Mouse (Mus musculus) cerebellum, postnatal 4 days (tissue): ENCODE results near the gene Zscan26.
"Not testable (repeated sequence)": the region's sequence is repeated elsewhere in the genome, so short reads cannot be mapped to it uniquely, and the experiment has no call there.

Experiments
- DNase-seq, 2 experiments: peaks; one replicate each; pipeline ENCODE4 v3.0.0; 2022; ENCODE audit warnings: low spot score in 2 of 2, mixed read lengths in 1 of 2

Gene Zscan26

DNA sequence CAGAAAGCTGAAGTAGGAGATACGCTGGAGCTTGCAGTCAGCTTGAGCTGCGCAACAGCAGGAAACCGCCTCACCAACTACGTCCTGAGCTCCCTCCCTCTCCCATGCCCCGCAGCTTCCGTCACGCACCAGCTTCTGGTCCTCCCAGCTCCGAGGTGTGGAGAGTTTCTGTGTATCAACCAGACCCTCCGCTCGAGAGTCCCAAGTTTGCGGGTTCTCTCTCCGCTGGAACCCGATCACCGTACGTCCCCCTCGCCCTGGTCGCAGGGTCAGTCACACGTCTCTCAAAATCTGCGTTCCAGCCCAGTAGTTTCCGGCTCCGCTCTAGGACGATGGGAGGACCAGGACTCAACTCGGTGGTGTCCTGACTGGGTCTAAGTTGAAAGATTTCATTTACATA, at the start of gene Zscan26:
TSS of gene Zscan26 (minus strand) at position 282 of the 400 bp plus-strand sequence.
- DNase-seq: peak; percentile 43 to 64

DNA sequence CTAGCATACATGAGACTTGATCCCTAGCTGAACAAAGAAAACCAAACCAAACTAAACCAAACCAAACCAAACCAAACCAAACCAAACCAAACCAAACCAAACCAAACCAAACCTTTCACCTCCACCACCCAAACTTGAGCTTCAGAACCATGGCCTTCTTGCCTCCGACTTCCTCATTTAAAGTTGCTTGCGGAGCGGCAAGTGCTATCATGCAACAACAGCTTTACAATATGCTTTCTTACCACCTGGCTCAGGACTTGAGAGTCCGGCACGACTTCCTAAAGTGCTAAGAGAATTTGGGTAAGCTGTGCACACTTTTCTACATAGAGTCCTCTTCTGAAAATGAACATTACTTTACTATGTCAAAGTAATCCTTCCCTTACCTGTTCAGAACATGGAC, 48.8 kb upstream of the Zscan26 start:
- no peak for DNase-seq

DNA sequence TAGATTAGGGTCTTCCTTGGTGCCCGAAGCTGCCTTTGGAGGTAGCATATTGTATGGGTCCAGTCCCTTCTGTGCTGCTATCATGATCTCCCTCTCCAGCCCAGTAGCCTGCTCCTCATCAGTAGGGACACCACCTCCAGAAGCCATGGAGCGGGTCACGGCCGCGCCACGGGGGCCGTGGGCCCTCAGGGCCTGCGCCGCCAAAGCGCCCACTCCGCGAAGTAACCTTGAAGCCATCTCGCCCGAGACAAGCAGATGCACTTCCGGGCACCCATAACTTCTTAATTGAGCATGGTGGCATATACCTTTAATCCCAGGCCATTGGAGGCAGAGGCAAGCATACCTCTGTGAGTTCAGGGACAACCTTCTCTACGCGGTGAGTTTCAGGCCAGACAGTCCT, 47.7 kb upstream of the Zscan26 start, which contains the start of gene Gm11273:
TSS of gene Gm11273 (minus strand) at position 237 of the 400 bp plus-strand sequence.
- not testable (repeated sequence) for DNase-seq

DNA sequence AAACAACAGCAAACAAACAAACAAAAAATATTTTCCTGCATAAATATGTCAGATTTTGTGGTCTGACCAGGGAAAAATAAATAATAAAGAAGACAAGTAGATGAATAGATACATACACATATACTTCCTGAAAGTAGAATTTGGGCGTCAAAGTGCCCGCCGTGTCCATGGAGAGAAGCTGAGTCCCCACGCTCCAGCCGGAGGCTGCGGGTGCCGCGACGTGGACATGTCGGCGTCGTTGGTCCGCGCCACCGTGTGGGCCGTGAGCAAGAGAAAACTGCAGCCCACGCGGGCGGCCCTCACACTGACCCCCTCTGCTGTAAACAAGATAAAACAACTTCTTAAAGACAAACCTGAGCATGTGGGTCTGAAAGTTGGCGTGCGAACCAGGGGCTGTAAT, 41.5 kb upstream of the Zscan26 start, which contains the start of gene AK157302:
TSS of gene AK157302 (plus strand) at position 144 of the 400 bp plus-strand sequence.
- DNase-seq: no peak

DNA sequence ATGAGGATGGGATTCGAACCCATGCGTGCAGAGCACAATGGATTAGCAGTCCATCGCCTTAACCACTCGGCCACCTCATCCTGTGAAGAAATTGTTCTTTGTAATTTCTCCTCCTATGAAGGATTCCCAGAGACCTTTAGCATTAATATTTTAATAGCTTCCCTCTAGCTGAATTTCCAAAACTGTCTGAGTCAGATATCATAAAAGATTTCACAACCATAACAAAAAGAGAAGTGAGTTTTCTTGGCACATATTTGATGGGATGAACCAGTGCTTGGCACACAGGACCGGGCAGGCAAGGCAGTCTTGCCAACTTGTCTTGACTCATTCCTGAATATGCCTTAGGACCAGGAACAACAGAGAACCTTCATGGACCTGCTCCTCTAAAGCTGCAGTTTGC, 39.3 kb upstream of the Zscan26 start:
- DNase-seq: no peak

DNA sequence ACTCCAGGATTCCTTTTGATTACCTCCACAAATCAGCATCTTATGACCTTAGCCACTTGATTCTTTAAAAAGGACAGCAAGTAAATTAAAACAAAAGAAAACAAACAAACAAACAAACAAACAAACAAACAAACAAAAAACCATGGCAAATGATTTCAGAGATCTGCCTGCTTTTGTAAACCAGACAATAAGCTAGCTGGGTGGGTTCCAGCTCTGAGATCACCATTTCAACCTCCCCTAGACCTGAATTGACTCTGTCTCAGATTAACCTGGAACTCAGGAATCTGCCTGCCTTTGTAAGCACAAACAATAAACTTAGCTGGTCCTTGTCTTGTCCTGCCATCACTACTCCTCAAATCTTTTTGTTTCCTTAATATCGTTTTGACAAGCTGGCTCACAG, 33.4 kb upstream of the Zscan26 start:
- no peak for DNase-seq

DNA sequence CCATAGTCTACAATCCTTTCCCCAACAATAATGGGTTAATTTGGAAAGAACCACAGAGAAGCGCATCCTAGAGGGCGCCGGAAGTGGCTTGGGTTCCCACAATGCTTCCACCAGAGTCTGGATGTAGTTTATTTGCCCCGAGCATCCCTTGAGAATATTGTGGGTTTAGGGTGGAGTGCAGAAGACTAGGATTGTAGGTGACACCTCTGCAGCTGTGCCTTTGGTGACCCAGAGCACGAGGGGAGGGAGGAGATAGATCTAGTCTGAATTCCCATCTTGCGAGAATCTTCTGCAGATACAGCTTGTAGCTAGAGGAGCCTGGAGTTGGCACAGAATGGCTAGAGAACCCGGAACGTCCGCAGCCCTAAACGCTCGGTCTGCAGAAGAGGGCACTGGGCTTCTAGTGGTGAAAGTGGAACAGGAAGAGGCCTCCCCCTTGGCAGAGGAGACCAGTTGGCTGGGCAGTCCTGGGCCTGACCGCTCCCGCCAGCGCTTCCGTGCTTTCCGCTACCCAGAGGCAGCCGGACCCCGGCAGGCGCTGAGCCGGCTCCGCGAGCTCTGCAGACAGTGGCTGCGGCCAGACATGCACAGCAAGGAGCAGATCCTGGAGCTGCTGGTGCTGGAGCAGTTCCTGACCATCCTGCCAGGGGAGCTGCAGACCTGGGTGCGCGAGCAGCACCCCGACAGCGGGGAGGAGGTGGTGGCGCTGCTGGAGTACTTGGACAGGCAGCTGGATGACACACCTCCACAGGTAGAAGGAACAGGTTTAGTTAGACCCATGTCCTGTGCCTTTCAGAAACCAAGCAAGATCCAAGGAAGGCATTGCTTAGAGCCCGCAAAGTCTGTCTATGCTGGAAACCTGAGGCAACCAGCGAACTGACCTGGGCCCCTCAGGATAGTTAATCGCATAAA, 25.5 kb upstream of the Zscan26 start, which contains the start of the genes Zkscan4 and Gm10065:
TSS of gene Zkscan4 (plus strand) at position 149 of the 912 bp plus-strand sequence.
TSS of gene Gm10065 (minus strand) at position 683 of the 912 bp plus-strand sequence.
- DNase-seq: peak; percentile 23 to 64

DNA sequence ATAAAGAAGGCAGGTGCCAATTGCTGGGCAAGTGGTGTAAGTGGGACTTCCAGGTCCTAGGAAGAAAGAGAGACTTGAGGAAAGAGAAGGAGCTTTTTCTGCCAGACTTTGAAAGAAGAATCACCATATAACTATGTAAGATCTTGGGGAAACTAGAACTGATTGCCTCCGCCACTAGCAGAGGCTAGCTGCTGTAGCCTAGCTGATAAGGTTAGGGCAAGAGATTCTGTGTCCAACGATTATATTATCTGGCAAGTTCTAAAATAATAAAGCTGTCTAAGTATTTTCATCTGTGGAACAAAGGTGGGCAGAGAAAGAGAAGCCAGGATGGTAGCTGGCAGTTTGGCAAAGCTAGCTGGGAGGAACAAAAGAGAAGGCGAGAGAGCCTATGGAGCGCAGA, 18.9 kb upstream of the Zscan26 start:
- DNase-seq: no peak

DNA sequence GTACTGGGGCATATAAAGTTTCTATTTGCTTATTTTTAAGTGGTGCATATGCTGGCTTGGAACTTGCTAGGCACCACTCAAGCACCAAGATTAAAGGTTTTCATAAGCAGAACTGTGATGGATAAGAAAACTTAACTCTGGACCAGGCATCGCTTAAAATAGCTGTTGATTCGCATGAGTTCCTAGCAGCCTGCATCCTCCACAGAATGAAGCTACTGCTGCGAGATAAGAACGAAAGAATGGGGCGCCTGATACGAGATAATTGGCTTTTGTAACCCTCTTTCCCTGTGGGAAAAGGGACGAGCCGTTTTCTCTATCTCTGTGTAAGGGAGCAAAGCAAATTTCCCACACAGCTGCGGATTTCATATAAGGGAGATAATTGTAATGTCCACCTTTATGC, 15.6 kb upstream of the Zscan26 start:
- DNase-seq: no peak

DNA sequence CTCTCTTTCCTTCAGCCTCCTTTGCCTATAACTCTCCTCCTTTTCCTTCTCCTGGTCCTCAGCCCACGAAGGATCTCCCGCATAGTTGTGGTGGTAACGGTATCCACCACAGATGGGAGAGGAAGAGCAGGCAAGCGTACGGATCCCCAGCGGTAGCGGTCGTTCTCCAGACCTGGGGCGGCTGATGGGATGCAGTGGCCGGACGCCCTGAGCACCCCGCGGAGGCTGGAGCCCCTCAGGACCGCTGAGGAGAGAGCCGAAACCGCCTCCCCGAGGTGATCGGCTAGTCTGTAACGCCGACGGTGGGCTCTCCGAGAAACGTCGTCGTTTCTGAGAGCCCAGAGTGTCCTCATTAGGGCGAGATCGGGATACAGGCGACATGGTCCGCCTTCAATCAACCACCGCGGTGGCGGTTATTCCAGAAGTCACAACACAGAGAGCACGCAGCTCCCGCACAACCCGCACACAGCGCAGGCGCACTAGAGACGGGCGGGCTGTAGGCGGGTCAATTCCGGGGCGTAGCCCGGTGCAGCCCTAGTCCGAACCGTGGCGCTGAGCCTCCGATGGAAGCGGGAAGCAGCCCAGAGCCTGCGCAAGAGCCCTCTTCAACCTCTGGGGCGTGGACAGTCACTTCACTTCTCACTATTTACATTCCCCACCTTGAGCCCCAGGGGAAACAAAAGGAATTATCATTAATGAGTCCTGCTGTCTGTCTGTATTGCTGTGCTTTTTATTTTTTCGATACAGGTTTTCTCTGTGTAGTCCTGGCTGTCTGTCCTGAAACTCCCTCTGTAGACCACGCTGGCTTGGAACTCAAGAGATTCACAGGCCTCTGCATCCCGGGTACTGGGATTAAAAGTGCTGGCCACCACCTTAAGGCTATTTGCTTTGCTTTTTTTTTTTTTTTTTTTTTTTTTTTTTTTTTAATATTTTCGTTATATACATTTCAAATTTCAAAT, 14.8 kb upstream of the Zscan26 start, which contains the start of gene Nkapl:
TSS of gene Nkapl (minus strand) at position 449 of the 959 bp plus-strand sequence.
- peak; percentile 43 to 63 for DNase-seq

DNA sequence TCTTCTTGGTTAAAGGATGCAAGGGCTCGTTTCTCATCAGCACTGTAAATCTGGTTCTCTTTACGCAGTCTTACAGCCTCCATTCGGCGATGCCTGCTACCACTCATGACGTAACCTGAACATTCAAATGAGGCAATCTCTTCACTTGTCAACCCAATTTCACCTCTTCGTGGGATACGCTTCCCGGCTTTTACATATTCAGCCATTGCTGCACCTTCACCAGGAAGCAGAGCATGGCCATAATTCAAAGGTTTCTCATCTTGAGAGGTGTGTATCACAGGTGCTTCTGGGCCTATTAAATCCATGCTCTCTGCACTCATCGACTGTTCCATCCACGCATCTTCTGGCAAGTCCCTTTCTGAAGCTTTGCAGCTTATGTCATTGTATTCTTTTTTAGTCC, 13.8 kb upstream of the Zscan26 start:
- DNase-seq: no peak

DNA sequence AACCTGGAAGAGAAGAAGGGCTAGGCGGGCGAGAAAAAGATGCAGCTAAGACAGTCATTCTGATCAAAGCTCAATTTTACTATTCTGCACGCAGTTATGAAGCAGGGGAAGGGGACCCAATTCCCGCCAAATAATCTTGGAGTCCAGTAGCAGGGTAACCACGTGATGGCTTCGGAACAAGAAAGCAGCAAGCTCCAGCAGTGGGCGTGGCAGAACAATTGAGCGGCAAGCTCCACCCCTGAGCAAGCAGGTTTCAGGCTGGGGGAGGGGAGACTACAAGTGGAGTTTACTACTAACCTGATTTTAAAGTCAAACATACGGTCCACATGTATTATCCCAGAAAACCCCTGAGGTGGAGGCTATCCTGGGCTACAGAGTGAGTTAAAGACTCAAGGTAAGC, 9.0 kb upstream of the Zscan26 start:
- not testable (repeated sequence) for DNase-seq

DNA sequence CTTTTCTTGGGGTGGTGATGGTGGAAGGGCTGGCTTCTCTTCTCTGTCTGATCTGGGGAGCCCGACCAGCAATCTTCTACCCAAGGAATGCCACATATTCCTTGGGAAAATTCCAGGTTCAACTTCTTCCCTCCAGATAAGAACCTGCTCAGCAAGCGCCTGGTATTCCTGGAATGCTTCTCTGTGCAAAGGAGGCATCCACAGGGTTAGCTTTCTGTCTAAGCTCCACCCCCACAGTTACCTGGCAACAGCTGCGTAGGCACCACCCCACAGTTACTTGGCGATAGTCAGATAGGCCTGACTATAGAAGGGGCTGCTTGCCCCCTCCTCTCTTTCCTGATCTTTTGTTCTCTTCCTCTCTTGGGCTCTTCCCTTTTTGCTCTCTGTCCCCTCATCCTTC, 2.8 kb upstream of the Zscan26 start:
- DNase-seq: no peak

DNA sequence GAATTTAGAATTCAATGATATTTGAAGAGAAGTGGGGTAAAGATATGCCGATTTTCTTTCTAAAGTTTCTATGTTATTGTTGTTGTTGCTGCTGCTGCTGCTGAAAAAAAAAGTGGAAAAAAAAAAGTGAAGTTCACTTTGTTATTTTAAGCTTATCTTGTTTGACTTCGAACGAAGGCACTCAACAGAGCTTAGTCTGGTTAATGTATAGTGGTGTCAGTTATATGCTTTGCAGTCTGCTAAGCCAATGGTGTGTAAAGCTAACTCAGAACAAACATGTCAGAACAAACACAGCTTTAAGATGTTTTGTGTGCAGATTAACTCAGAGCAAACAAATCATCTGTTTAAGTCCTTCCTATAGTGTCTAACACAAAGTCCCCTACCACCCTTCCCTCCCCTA, 603 bp upstream of the Zscan26 start:
- no peak for DNase-seq

DNA sequence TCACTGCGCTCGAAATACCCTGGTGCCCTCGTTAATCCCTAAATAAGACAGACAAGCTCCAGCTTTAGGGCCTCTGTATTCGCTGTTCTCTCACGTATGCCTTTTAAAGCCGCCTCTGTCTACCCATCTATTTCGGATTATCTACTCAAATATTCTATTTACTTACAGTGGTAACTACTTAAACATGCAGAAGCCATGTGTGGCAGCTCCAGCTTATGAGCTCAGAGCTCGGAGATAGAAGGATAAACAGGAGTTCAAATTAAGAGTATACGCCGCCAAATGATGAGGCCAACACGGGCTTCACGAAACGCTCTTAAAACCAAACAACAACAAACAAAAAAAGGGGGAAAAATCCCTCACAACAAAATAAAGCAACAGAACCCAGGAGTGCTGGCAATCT, 488 bp downstream of the Zscan26 start:
- no peak for DNase-seq

DNA sequence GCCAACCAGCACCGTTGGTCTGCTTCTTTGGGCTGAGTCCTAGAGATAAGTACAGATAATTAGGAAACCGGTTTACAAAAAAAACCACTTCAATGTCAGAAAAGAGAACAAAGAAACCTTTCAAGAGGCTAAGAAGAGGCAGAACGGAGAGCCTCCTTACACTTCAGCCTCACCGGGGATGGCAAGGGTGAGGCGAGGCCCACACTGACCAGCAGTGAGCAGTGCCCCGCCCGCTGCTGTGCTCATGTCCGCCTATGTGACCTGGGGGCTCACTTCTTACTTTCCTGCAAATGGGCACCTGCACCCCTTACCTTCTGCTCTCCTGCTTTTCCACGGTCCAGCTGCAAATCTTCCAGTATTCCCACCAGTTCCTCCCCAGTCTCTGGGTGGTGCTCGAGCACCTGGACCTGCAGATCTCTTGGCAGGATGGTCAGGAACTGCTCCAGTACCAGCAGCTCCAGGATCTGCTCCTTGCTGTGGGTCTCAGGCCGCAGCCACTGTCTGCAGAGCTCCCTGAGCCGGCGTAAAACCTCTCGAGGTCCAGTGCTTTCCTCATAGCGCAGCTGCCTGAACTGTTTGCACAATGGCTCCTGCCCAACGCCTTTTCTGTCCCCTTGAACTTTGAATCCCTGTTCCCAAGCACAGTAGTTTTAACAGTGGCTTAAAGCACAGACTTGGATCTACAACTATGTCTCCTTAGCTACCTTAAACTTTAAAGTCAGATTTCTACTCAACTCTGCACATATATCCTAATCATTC, 5.5 kb downstream of the Zscan26 start:
- no peak for DNase-seq

DNA sequence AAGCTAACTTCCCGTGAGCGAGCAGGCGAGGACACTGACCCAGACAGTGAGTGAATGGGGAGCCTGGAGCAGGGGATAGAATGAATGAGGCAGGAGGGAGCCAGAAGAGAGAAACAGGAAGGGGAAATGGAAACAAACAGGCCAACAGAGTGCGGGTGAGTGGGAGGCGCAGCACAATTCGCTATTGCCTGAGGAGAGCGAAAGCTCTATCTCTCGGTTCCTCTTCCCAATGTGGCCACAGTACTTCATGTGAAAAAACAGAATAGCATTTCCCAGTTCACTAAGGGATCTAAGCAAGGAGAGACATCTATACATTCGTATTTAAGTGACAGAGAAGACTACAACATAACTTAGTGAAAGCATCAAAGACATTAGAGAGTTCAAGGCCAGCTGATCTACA, 6.7 kb downstream of the Zscan26 start:
- no peak for DNase-seq

DNA sequence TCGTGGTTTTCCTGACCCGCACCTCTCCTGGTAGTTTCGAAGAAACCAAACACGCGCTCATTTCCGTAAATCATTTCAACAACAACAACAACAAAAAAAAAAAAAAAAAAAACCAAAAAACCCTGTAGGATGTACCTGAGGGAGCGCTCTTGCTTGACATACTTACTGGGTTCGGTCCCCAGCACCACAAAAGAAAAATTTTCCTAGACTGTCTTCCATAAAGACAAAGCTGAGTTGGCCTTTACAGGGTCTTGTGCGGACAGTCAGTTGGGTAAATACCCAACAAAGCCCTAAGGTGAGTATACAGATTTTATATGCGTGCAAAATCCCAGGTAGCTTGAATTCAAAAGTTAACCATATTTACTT, 12.3 kb downstream of the Zscan26 start:
- no peak for DNase-seq

DNA sequence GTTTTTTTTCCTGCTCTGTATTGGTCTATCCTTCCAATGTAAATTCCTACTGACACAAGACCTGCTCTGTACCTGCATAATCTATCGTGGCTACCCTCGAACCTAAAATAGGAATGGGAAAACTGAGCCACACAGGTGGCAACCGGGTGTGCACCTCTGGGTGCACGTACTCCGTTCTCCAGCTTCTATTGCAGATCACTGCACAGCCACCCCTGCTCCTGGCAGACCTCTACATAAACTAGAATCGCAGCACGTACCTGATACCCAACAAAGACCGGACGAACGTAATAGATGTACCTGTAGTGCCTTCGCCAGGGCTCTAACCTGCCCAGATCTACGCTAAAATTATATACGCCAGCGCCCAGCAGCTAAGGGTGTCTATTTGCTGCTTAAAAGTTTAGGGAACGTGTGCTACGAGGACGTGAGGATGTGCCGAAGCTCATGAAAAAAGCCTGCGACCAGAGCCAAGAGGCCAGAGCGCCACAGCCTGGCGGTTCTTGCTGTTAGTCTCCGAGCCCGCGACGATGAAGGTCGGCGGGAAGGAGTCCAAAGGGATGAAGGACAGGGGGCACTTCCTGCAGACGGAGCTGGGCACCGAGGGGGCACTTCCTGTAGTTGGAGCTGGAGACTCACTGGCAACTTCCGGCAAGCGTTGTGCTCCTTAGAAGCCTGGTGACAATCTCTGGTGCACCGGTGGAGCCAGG, 12.9 kb downstream of the Zscan26 start, which contains the start of gene Pgbd1:
TSS of gene Pgbd1 (minus strand) at position 556 of the 704 bp plus-strand sequence.
- DNase-seq: peak; percentile 61 to 77

DNA sequence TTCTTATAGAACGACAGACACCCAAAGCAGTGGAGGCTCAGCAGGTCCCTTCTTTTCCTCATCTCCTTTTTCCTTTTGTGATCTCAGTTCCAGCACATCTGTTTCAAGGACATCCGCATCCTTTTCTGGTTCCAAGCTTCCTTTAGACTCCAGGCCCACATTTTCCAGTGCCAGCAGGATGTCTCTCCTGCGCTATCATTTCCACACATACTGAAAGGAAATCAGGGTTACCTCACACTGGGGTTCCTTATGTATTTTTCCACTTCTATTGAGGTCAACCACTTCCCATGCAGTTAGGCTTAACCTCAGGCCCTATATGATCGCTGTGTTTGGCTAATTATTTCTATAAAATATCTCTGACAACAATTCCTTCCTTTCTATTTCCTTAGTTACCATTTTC, 18.1 kb downstream of the Zscan26 start:
- DNase-seq: no peak

DNA sequence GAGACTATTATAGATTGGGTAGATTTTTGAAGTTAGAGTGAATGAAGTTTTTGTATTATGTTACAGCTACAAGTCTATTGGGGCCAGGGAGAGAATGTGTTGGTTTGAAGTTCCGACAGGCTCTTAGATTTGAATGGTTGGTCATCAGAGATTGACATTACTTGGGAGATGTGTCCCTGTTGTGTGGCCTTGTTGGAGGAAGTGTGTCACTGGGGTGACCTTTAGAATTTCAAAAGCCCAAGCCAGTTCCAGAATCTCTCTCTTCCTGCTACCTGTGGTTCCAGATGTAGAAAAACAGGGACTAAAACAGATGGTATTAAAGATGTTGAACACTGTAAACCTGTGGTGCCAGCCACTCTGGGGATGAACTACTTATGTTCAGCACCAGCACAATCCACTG, 25.9 kb downstream of the Zscan26 start:
- no peak for DNase-seq
